Mouse (Mus musculus) heart, postnatal 4 days (tissue): ENCODE data around the gene Gm7995. TPM values are rescaled to one million over a fixed set of nuclear protein-coding genes. Genes with fewer than 3 reads are reported as not detected.
"Not testable (repeated sequence)": the region's sequence is repeated elsewhere in the genome, so short reads cannot be mapped to it uniquely, and the experiment has no call there.

Experiments
- DNase-seq: peaks from one replicate; pipeline ENCODE4 v3.0.0; 2021
- microRNA-seq, 2 experiments: library from miRNA; unstranded; fragments of <30 nt; microRNA quantifications; one replicate each; pipeline ENCODE4 v1.2.0; 2021 to 2022
- total RNA-seq, 2 experiments: library from RNA; stranded (reverse); gene quantifications; 2 replicates each; pipeline ENCODE4 v1.2.3; 2021

Gm7995 gene
- not detected for total RNA-seq

DNA sequence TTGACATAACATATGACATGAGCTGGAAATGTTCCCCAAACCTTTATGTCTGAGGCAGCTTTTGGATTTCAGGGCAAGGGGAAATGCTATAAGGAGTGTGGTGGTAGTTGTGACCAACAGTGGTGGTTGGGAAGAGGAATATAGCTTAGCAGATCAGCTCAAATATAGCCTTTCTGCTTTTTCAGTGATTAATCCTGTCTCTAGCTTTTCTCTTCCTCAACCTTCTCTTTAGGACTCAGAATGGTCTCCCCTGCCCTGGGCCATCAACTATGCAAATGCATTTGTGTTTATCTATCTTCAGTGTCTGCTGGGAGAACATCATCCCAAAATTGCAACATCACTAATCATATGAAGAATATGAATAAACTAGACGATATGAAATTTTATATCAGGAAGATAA, at the start of gene Gm7995:
Gene Gm7995 (plus strand): TSS at position 301 of the 400 bp plus-strand sequence.
- DNase-seq: not testable (repeated sequence)

- DNase-seq: not testable (repeated sequence)
Observed at GRCm38 (mm10) chr14:42297258-42297657, 12.8 kb upstream of the Gm7995 start, which contains the start of gene Gm9611. TSS of gene Gm9611 (minus strand) at chr14:42297358.

Small RNAs within 50 kb of the gene (microRNA-seq; reads per million reads assigned to microRNA genes)
- gene Gm25208 (0 reads per million in 2 experiments), gene Gm25892 (0 reads per million in 2 experiments)

Other genes with a start within 250 kb of the Gm7995 start
- gene Gm7951, start 192.8 kb upstream of the Gm7995 start, total RNA-seq: not detected
- not detected for gene Gm17027, start 147.6 kb upstream of the Gm7995 start, total RNA-seq
- not detected for gene Gm3573, start 119.4 kb upstream of the Gm7995 start, total RNA-seq
- gene Gm17026, start 50.2 kb upstream of the Gm7995 start, total RNA-seq: not detected
- not detected for gene Gm9611, start 12.9 kb upstream of the Gm7995 start, total RNA-seq
- not detected for gene Gm8005, start 129.5 kb downstream of the Gm7995 start, total RNA-seq
- not detected for gene Gm8011, start 153.7 kb downstream of the Gm7995 start, total RNA-seq
- not detected for gene Gm8020, start 192.1 kb downstream of the Gm7995 start, total RNA-seq
- not detected for gene Gm8024, start 214.1 kb downstream of the Gm7995 start, total RNA-seq